Mouse (Mus musculus): ENCODE results near the gene Ttc16.

DNA sequence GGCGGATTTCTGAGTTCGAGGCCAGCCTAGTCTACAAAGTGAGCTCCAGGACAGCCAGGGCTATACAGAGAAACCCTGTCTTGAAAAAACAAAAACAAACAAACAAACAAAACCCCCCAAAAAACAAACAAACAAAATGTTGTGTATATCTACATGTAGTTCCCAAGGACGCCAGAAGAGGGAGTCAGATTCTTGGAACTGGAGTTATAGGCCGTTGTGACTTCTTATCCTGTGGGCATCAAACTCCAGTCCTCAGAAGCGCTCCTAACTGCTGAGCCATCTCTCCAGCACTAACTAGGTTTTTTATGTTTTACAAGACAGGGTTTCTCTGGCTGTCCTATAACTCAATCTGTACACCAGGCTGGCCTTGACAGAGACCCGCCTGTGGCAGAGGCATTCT is 11.7 kb upstream of the Ttc16 start:
- TF ChIP-seq CTCF (IDR thresholded peaks at IDR 0.05; ENCODE audit: extremely low read depth, insufficient read length, insufficient replicate concordance, low read depth, low read length), result peak; percentile 27; the same call in 1 of the 2 replicates
- no peak for TF ChIP-seq POLR2A (IDR thresholded peaks at IDR 0.05; ENCODE audit: low read depth, low read length)
